19 mouse cellular contexts compared by ENCODE assay signal in genomic region chr5:41943399-41943798, GRCm38 (mm10).
A peak's percentile ranks its signal among the peaks of the same experiment; 100 is the strongest.
DNase-seq lines count a peak whose midpoint lies in the region.
"Had no signal": no experiment of that assay in that cellular context is flagged by ENCODE, and none has a peak within 500 bp of the region (broad histone marks: within the 10 kb centered on the region; RNA-seq: fewer than 3 reads in every experiment).

No protein-coding gene starts in this region.

- 86% methylated on average over 6 of the region's 6 CpGs for WGBS in heart, embryonic 10.5 days

- no peak overlapping the region for H3K27ac ChIP-seq in heart, embryonic 10.5 days

- H3K36me3 ChIP-seq in heart, embryonic 10.5 days = no peaks in the 10 kb centered on the region
- H3K36me3 ChIP-seq: G1E had no signal

- H3K4me1 ChIP-seq in heart, embryonic 10.5 days = no peaks in the 10 kb centered on the region

- no peak overlapping the region for H3K4me3 ChIP-seq in heart, embryonic 10.5 days

- no peaks in the 10 kb centered on the region for H3K27me3 ChIP-seq in heart, embryonic 10.5 days (ENCODE audit: insufficient read depth, poor library complexity, severe bottlenecking)
- H3K27me3 ChIP-seq: CH12.LX, Patski had no signal

- H3K9me3 ChIP-seq in heart, embryonic 10.5 days = no peaks in the 10 kb centered on the region
- H3K9me3 ChIP-seq: G1E had no signal

- peak; percentile 87 for DNase-seq in heart, adult 11 months
- no peak for DNase-seq in heart, embryonic 10.5 days (ENCODE audit: low spot score)
- DNase-seq in Muller cell, postnatal 12 days (ENCODE audit: inconsistent ontology term) = peak; percentile 58
- DNase-seq in adrenal gland, adult (ENCODE audit: inconsistent age in 2 of 2, low spot score in 1 of 2) = no peak
- DNase-seq: adrenal gland, adult 2 months; adrenal gland, adult 8-10 months; adrenal gland, postnatal 10 days; adrenal gland, postnatal 14 days; adrenal gland, postnatal 25 days; adrenal gland, postnatal 36 days; B cell, adult 2 months; cerebellum, adult 11 months; cerebellum, adult 11-12 months; cerebellum, adult 18-20 months; cerebellum, adult 2 months; cerebellum, adult 8-10 months had no signal

Comparison
In these comparisons a context has a peak if more than half of its experiments do, and no peak if none do; other contexts are left out.
1. DNase-seq: peak in heart, adult 11 months (single experiment) and Muller cell, postnatal 12 days (single experiment); none in heart, embryonic 10.5 days (single experiment) and adrenal gland, adult (0 of 2).